Mouse (Mus musculus) embryo, embryonic 11 days (tissue): ENCODE measurements around the gene Clstn2.

Experiments used
- DNase-seq: peaks from one replicate; pipeline ENCODE4 v3.0.0-alpha.2; 2015

Clstn2 gene

GRCm38 (mm10) chr9:97449316-97450050 lies 583.5 kb downstream of the Clstn2 start:
- no peak for DNase-seq

GRCm38 (mm10) chr9:97439872-97440636 lies 592.9 kb downstream of the Clstn2 start:
- peak; percentile 6 for DNase-seq

- no peak for DNase-seq
Measured at GRCm38 (mm10) chr9:97434666-97435065, 598.3 kb downstream of the Clstn2 start.

GRCm38 (mm10) chr9:97429885-97430449 lies 603.0 kb downstream of the Clstn2 start:
- no peak for DNase-seq

GRCm38 (mm10) chr9:97428127-97428526 lies 604.9 kb downstream of the Clstn2 start:
- no peak for DNase-seq

- DNase-seq, result no peak
Measured at GRCm38 (mm10) chr9:97420896-97421295, 612.1 kb downstream of the Clstn2 start.

GRCm38 (mm10) chr9:97414876-97415668 lies 617.9 kb downstream of the Clstn2 start:
- DNase-seq, result no peak

GRCm38 (mm10) chr9:97408142-97408541 lies 624.8 kb downstream of the Clstn2 start:
- DNase-seq, result no peak
